Mouse (Mus musculus) monocyte, adult 5-6 weeks (primary cell): ENCODE results near the gene Phf8. TPM values are rescaled to one million over a fixed set of nuclear protein-coding genes. Genes with fewer than 3 reads are reported as not detected.

ENCODE experiments used
- total RNA-seq: library from RNA; stranded (forward); fragments of 200-1000, 200-491, 200-594 nt; gene quantifications from 3 replicates; pipeline ENCODE4 v1.2.3, GENCODE M21; 2017

Phf8 gene
- total RNA-seq, 1 experiment from 2014 or later: 43.1 TPM

Other genes starting within 250 kb of the Phf8 start
- 1.4 to 3.1 TPM (median 1.9 TPM) in 3 replicates for gene Fam120c, start 176.5 kb upstream of the Phf8 start, total RNA-seq